Mouse (Mus musculus) kidney, adult 2 months (tissue): ENCODE measurements around the gene Shkbp1. TPM values are rescaled to one million over a fixed set of nuclear protein-coding genes. Genes with fewer than 3 reads are reported as not detected.

Experiments
- DNase-seq: peaks from one replicate; pipeline ENCODE4 v3.0.0; 2021
- H3K27ac ChIP-seq: fragments of 200-500 bp; 2 replicates; pipeline ENCODE4 v1.5.1; 2012; ENCODE audit warnings: low read depth, low read length, control low read depth, inconsistent platforms; ENCODE audit not compliant: insufficient read depth
- H3K27me3 ChIP-seq: fragments of 200-500 bp; replicated peaks from 2 replicates; pipeline ENCODE4 v1.6.1; 2012; ENCODE audit warnings: mild to moderate bottlenecking, moderate library complexity, low read length, inconsistent platforms; ENCODE audit not compliant: control insufficient read depth, insufficient read depth
- H3K36me3 ChIP-seq: fragments of 200-500 bp; 2 replicates; pipeline ENCODE4 v1.6.1; 2012; ENCODE audit warnings: mild to moderate bottlenecking, moderate library complexity, low read length, inconsistent platforms; ENCODE audit not compliant: control insufficient read depth, insufficient read depth
- H3K4me1 ChIP-seq: fragments of 200-500 bp; 2 replicates; pipeline ENCODE4 v1.6.1; 2011; ENCODE audit warnings: low read length; ENCODE audit not compliant: control insufficient read depth, insufficient read depth
- H3K4me3 ChIP-seq: fragments of 200-500 bp; 2 replicates; pipeline ENCODE4 v1.5.1; 2011; ENCODE audit warnings: mild to moderate bottlenecking, low read depth, low read length, control low read depth; ENCODE audit not compliant: insufficient read depth
- CTCF ChIP-seq: fragments of 200-500 bp; conservative IDR thresholded peaks from 2 replicates; pipeline ENCODE4 v1.5.1; 2011; ENCODE audit warnings: low read depth, mild to moderate bottlenecking, control low read depth, low read length, moderate library complexity, mixed read lengths; ENCODE audit not compliant: insufficient read depth, insufficient read length
- POLR2A ChIP-seq: fragments of 200-500 bp; IDR thresholded peaks from one replicate; pipeline ENCODE4 v1.6.1; 2011; ENCODE audit warnings: low read depth, low read length, control low read depth
- WGBS: fragments of 180-500 bp; shearing (Covaris S2); methylation state at CpG from one replicate; pipeline ENCODE4 v1.1.7; 2018; 5-methylcytosine and 5-hydroxymethylcytosine counted together
- polyA plus RNA-seq: library from polyadenylated mRNA; depleted of rRNA; stranded (reverse); fragments of >200 nt; gene quantifications from 2 replicates; pipeline ENCODE4 v1.2.3, GENCODE M21; 2012; rRNA removed

Shkbp1 gene
- 39.2 and 45.5 TPM in 2 replicates for polyA plus RNA-seq

- no peaks in the 10 kb centered on the region; the same call in 1 of the 2 replicates for H3K4me1 ChIP-seq
- H3K4me3 ChIP-seq, result peak within 1 kb of the TSS; percentile 86
- peak within 1 kb of the TSS; percentile 47 for H3K27ac ChIP-seq
- WGBS, result under 1% methylated on average over 34 of the region's 34 CpGs
- no peaks in the 10 kb centered on the region for H3K27me3 ChIP-seq
- no peaks in the 10 kb centered on the region for H3K36me3 ChIP-seq
- TF ChIP-seq CTCF, result no peak
- TF ChIP-seq POLR2A, result no peak
- peak; percentile 96 for DNase-seq
Observed at GRCm38 (mm10) chr7:27355745-27356240, at the start of gene Shkbp1. Shkbp1 (minus strand) TSS chr7:27356019.

- Histone ChIP-seq H3K36me3 (no peaks in the 10 kb centered on the region), H3K27ac (no peak overlapping the region), H3K4me1 (no peaks in the 10 kb centered on the region), H3K4me3 (no peak overlapping the region), H3K27me3 (0 out of 2 replicates have a peak, but pooled peaks cover 1% of the 10 kb centered on the region)
- no peak for DNase-seq
- TF ChIP-seq POLR2A (no peak), CTCF (no peak)
- 5% methylated on average over 81 of the region's 81 CpGs for WGBS
Observed at GRCm38 (mm10) chr7:27404203-27404942, 48.6 kb upstream of the Shkbp1 start.

GRCm38 (mm10) chr7:27402675-27403074, 46.9 kb upstream of the Shkbp1 start:
- DNase-seq, result peak; percentile 57
- TF ChIP-seq POLR2A, result no peak
- TF ChIP-seq CTCF, result peak; percentile 74
- Histone ChIP-seq H3K36me3 (no peaks in the 10 kb centered on the region), H3K27ac (no peak overlapping the region), H3K27me3 (0 out of 2 replicates have a peak, but pooled peaks cover 1% of the 10 kb centered on the region), H3K4me1 (no peaks in the 10 kb centered on the region), H3K4me3 (no peak overlapping the region)
- 14% methylated on average over 16 of the region's 16 CpGs for WGBS

- 73% methylated on average over 7 of the region's 7 CpGs for WGBS
- DNase-seq, result no peak
- Histone ChIP-seq H3K36me3 (no peaks in the 10 kb centered on the region), H3K27me3 (0 out of 2 replicates have a peak, but pooled peaks cover 1% of the 10 kb centered on the region), H3K4me1 (no peaks in the 10 kb centered on the region), H3K27ac (no peak overlapping the region), H3K4me3 (no peak overlapping the region)
- TF ChIP-seq CTCF (no peak), POLR2A (no peak)
Observed at GRCm38 (mm10) chr7:27400545-27400944, 44.7 kb upstream of the Shkbp1 start.

- no peak overlapping the region for H3K27ac ChIP-seq
- H3K36me3 ChIP-seq, result no peaks in the 10 kb centered on the region
- WGBS, result 17% methylated on average over 26 of the region's 26 CpGs
- H3K4me1 ChIP-seq, result no peaks in the 10 kb centered on the region
- no peaks in the 10 kb centered on the region for H3K27me3 ChIP-seq
- DNase-seq, result no peak
- peak; percentile 59 for TF ChIP-seq CTCF
- no peak for TF ChIP-seq POLR2A
- no peak overlapping the region for H3K4me3 ChIP-seq
Observed at GRCm38 (mm10) chr7:27397048-27397949, 41.5 kb upstream of the Shkbp1 start.

- H3K4me3 ChIP-seq, result no peak overlapping the region
- WGBS, result 2% methylated on average over 61 of the region's 68 CpGs
- TF ChIP-seq POLR2A, result no peak
- TF ChIP-seq CTCF, result no peak
Observed at GRCm38 (mm10) chr7:27396184-27397047, 40.6 kb upstream of the Shkbp1 start.

More at GRCm38 (mm10) chr7:27396184-27397047, 40.6 kb upstream of the Shkbp1 start:
- no peak overlapping the region for H3K27ac ChIP-seq
- H3K36me3 ChIP-seq, result no peaks in the 10 kb centered on the region
- H3K4me1 ChIP-seq, result no peaks in the 10 kb centered on the region
- H3K27me3 ChIP-seq, result no peaks in the 10 kb centered on the region
- DNase-seq, result no peak
